Mouse (Mus musculus) limb, embryonic 10.5 days (tissue): ENCODE measurements at regions not wholly inside any gene's neighbourhood (a gene's known extent, or its start where the extent isn't known, plus 50 kb on each side); places are given as distances from the start of the nearest gene placed in this dataset.

ENCODE experiments used
- DNase-seq: peaks from one replicate; pipeline ENCODE4 v3.0.0-alpha.2; 2017; ENCODE audit warnings: low spot score
- H3K27ac ChIP-seq: fragments of 300-500 bp; sonication (generic); 2 replicates; pipeline ENCODE4 v1.5.1; 2016; ENCODE audit warnings: mild to moderate bottlenecking
- H3K27me3 ChIP-seq: fragments of 300-500 bp; sonication (generic); 2 replicates; pipeline ENCODE4 v1.6.1; 2016; ENCODE audit warnings: low read depth, mild to moderate bottlenecking; ENCODE audit not compliant: poor library complexity, severe bottlenecking
- H3K36me3 ChIP-seq: fragments of 300-500 bp; sonication (generic); 2 replicates; pipeline ENCODE4 v1.6.1; 2016; ENCODE audit warnings: mild to moderate bottlenecking, moderate library complexity
- H3K4me1 ChIP-seq: fragments of 300-500 bp; sonication (generic); 2 replicates; pipeline ENCODE4 v1.6.1; 2016
- H3K4me3 ChIP-seq: fragments of 300-500 bp; sonication (generic); 2 replicates; pipeline ENCODE4 v1.5.1; 2016; ENCODE audit warnings: mild to moderate bottlenecking, moderate library complexity
- H3K9me3 ChIP-seq: fragments of 300-500 bp; sonication (generic); replicated peaks from 2 replicates; pipeline ENCODE4 v1.6.1; 2016; ENCODE audit warnings: mild to moderate bottlenecking
- WGBS: fragments of 180-500 bp; shearing (Covaris S2); methylation state at CpG from one replicate; pipeline ENCODE4 v1.1.7; 2016; 5-methylcytosine and 5-hydroxymethylcytosine counted together

- H3K4me1 ChIP-seq = no peaks in the 10 kb centered on the region
- no peaks in the 10 kb centered on the region for H3K36me3 ChIP-seq
- no peak overlapping the region for H3K27ac ChIP-seq
- H3K9me3 ChIP-seq = no peaks in the 10 kb centered on the region
- no peak for DNase-seq
- H3K4me3 ChIP-seq = no peak overlapping the region
- WGBS = 59% methylated on average over 2 of the region's 2 CpGs
- no peaks in the 10 kb centered on the region for H3K27me3 ChIP-seq
These were observed 126.5 kb downstream of the Emp1 start for GRCm38 (mm10) chr6:135488795-135489194.

- Histone ChIP-seq H3K4me1 (no peaks in the 10 kb centered on the region), H3K27me3 (no peaks in the 10 kb centered on the region), H3K36me3 (no peaks in the 10 kb centered on the region), H3K4me3 (no peak overlapping the region), H3K27ac (no peak overlapping the region), H3K9me3 (no peaks in the 10 kb centered on the region)
- no peak for DNase-seq
- WGBS = 65% methylated on average over 1 of the region's 1 CpGs
These were observed 131.6 kb downstream of the Emp1 start for GRCm38 (mm10) chr6:135493983-135494382.

GRCm38 (mm10) chr6:135495841-135496240, 133.5 kb downstream of the Emp1 start:
- Histone ChIP-seq H3K27me3 (no peaks in the 10 kb centered on the region), H3K4me1 (no peaks in the 10 kb centered on the region), H3K27ac (no peak overlapping the region), H3K9me3 (no peaks in the 10 kb centered on the region), H3K36me3 (no peaks in the 10 kb centered on the region), H3K4me3 (no peak overlapping the region)
- WGBS = 82% methylated on average over 2 of the region's 2 CpGs
- DNase-seq = no peak

- no peaks in the 10 kb centered on the region for H3K27me3 ChIP-seq
- no peaks in the 10 kb centered on the region for H3K36me3 ChIP-seq
- no peaks in the 10 kb centered on the region for H3K9me3 ChIP-seq
- 89% methylated on average over 6 of the region's 6 CpGs for WGBS
- H3K27ac ChIP-seq = no peak overlapping the region
- DNase-seq = no peak
- H3K4me1 ChIP-seq = no peaks in the 10 kb centered on the region
- no peak overlapping the region for H3K4me3 ChIP-seq
These were observed 136.2 kb downstream of the Emp1 start for GRCm38 (mm10) chr6:135498592-135498991.

GRCm38 (mm10) chr6:135500381-135500780, 138.0 kb downstream of the Emp1 start:
- Histone ChIP-seq H3K4me1 (no peaks in the 10 kb centered on the region), H3K4me3 (no peak overlapping the region), H3K9me3 (no peaks in the 10 kb centered on the region), H3K27ac (no peak overlapping the region), H3K36me3 (no peaks in the 10 kb centered on the region), H3K27me3 (no peaks in the 10 kb centered on the region)
- no peak for DNase-seq
- 83% methylated on average over 3 of the region's 3 CpGs for WGBS

GRCm38 (mm10) chr6:135501791-135502190, 139.4 kb downstream of the Emp1 start:
- WGBS = 89% methylated on average over 6 of the region's 6 CpGs
- Histone ChIP-seq H3K4me3 (no peak overlapping the region), H3K27ac (no peak overlapping the region), H3K27me3 (no peaks in the 10 kb centered on the region), H3K9me3 (no peaks in the 10 kb centered on the region), H3K36me3 (no peaks in the 10 kb centered on the region), H3K4me1 (no peaks in the 10 kb centered on the region)
- DNase-seq = no peak

GRCm38 (mm10) chr6:135502405-135502804, 140.1 kb downstream of the Emp1 start:
- no peak for DNase-seq
- Histone ChIP-seq H3K27ac (no peak overlapping the region), H3K4me1 (no peaks in the 10 kb centered on the region), H3K36me3 (no peaks in the 10 kb centered on the region), H3K4me3 (no peak overlapping the region), H3K9me3 (no peaks in the 10 kb centered on the region), H3K27me3 (no peaks in the 10 kb centered on the region)
- WGBS = 81% methylated on average over 8 of the region's 8 CpGs

- 75% methylated on average over 4 of the region's 4 CpGs for WGBS
- no peak for DNase-seq
- Histone ChIP-seq H3K4me3 (no peak overlapping the region), H3K27ac (no peak overlapping the region), H3K4me1 (peaks cover 7% of the 10 kb centered on the region; the same call in 1 of the 2 replicates), H3K27me3 (peaks cover 10% of the 10 kb centered on the region; the same call in 1 of the 2 replicates), H3K9me3 (no peaks in the 10 kb centered on the region), H3K36me3 (no peaks in the 10 kb centered on the region)
These were observed 156.5 kb downstream of the Emp1 start for GRCm38 (mm10) chr6:135518710-135519437.

- peaks cover 7% of the 10 kb centered on the region; the same call in 1 of the 2 replicates for H3K4me1 ChIP-seq
- H3K36me3 ChIP-seq = no peaks in the 10 kb centered on the region
- H3K27me3 ChIP-seq = peaks cover 16% of the 10 kb centered on the region; the same call in 1 of the 2 replicates
- H3K4me3 ChIP-seq = no peak overlapping the region
- H3K9me3 ChIP-seq = no peaks in the 10 kb centered on the region
- 79% methylated on average over 2 of the region's 2 CpGs for WGBS
- DNase-seq = no peak
- H3K27ac ChIP-seq = no peak overlapping the region
These were observed 157.1 kb downstream of the Emp1 start for GRCm38 (mm10) chr6:135519438-135519803.

- no peaks in the 10 kb centered on the region for H3K36me3 ChIP-seq
- H3K9me3 ChIP-seq = no peaks in the 10 kb centered on the region
- H3K4me3 ChIP-seq = no peak overlapping the region
- 81% methylated on average over 2 of the region's 2 CpGs for WGBS
- peaks cover 19% of the 10 kb centered on the region; the same call in 1 of the 2 replicates for H3K27me3 ChIP-seq
- no peak overlapping the region for H3K27ac ChIP-seq
- no peak for DNase-seq
- H3K4me1 ChIP-seq = peaks cover 15% of the 10 kb centered on the region
These were observed 158.5 kb downstream of the Emp1 start for GRCm38 (mm10) chr6:135520868-135521267.

- Histone ChIP-seq H3K27me3 (peaks cover 22% of the 10 kb centered on the region; the same call in 1 of the 2 replicates), H3K9me3 (no peaks in the 10 kb centered on the region), H3K4me1 (peaks cover 30% of the 10 kb centered on the region), H3K27ac (no peak overlapping the region), H3K36me3 (no peaks in the 10 kb centered on the region), H3K4me3 (no peak overlapping the region)
- 78% methylated on average over 5 of the region's 5 CpGs for WGBS
- no peak for DNase-seq
These were observed 162.5 kb downstream of the Emp1 start for GRCm38 (mm10) chr6:135524886-135525285.

- 49% methylated on average over 5 of the region's 5 CpGs for WGBS
- peaks cover 22% of the 10 kb centered on the region; the same call in 1 of the 2 replicates for H3K27me3 ChIP-seq
- no peak overlapping the region for H3K27ac ChIP-seq
- peak; percentile 53 for DNase-seq
- peaks cover 23% of the 10 kb centered on the region for H3K4me1 ChIP-seq
- H3K4me3 ChIP-seq = no peak overlapping the region
- H3K36me3 ChIP-seq = no peaks in the 10 kb centered on the region
- no peaks in the 10 kb centered on the region for H3K9me3 ChIP-seq
These were observed 163.5 kb downstream of the Emp1 start for GRCm38 (mm10) chr6:135525841-135526327.

- no peaks in the 10 kb centered on the region for H3K9me3 ChIP-seq
- no peak overlapping the region for H3K27ac ChIP-seq
- WGBS = 89% methylated on average over 24 of the region's 24 CpGs
- H3K36me3 ChIP-seq = no peaks in the 10 kb centered on the region
- no peak overlapping the region for H3K4me3 ChIP-seq
- no peak for DNase-seq
- H3K27me3 ChIP-seq = peaks cover 22% of the 10 kb centered on the region; the same call in 1 of the 2 replicates
- H3K4me1 ChIP-seq = peaks cover 23% of the 10 kb centered on the region
These were observed 164.3 kb downstream of the Emp1 start for GRCm38 (mm10) chr6:135526460-135527160.
